Mouse (Mus musculus) G1E (cell line): Measurements from ENCODE around the gene Dmgdh.

Source experiments
- CTCF ChIP-seq: IDR thresholded peaks from 2 replicates; pipeline ENCODE4 v1.5.1; 2012; ENCODE audit warnings: low read depth, low read length, inconsistent platforms, mixed read lengths
- GATA1 ChIP-seq: IDR thresholded peaks from 2 replicates; pipeline ENCODE4 v1.6.1; 2012; ENCODE audit warnings: borderline replicate concordance, low read length, inconsistent platforms, mixed read lengths
- POLR2AphosphoS5 ChIP-seq: IDR thresholded peaks from 2 replicates; pipeline ENCODE4 v1.6.1; 2012; ENCODE audit warnings: low read depth, low read length, inconsistent platforms; ENCODE audit not compliant: insufficient replicate concordance

- TF ChIP-seq CTCF: no peak
- TF ChIP-seq GATA1: no peak
- TF ChIP-seq POLR2AphosphoS5: no peak
These were observed 111.1 kb downstream of the Dmgdh start for GRCm38 (mm10) chr13:93785329-93785728.
